Mouse (Mus musculus) urinary bladder, postnatal 25 days (tissue): ENCODE measurements at regions not wholly inside any gene's neighbourhood (a gene's known extent, or its start where the extent isn't known, plus 50 kb on each side); places are given as distances from the start of the nearest gene placed in this dataset.
"Not testable (repeated sequence)": the region's sequence is repeated elsewhere in the genome, so short reads cannot be mapped to it uniquely, and the experiment has no call there.

ENCODE experiments used
- DNase-seq: peaks from one replicate; pipeline ENCODE4 v3.0.0; 2022; ENCODE audit warnings: low spot score

DNA sequence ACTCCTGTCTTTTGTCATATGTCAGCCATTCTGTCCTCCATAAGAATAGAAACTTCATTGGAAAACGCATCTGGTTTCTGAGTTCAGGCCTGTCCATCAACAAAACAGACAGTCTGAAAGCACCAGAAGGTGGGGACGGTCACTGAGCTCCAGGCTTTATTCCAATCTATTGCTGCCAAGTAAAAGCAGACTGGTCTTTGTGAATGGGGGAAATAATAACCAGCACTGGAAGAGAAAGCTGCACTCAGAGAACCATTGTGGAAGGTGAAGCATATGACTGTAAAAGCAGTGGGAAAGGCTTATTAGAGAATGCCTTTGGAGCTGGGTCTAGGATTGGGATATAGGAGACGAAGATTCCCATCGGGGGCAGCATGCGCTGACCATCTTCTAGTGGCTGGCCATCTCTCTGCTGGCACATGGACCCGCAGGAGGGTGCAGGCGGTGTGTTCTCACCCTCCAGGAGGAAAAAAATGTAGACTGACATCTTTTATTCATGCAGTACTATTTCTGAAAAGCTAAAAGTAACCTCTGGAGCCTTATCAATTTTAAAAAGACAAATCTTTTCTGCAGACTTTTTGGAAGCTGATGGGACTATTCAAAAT is 1638.0 kb downstream of the Car8 start:
- no peak for DNase-seq

- DNase-seq, result no peak
These were observed 1642.5 kb downstream of the Car8 start for GRCm38 (mm10) chr4:6596321-6596720.

GRCm38 (mm10) chr4:6592890-6593289 is 1646.0 kb downstream of the Car8 start:
- not testable (repeated sequence) for DNase-seq

DNA sequence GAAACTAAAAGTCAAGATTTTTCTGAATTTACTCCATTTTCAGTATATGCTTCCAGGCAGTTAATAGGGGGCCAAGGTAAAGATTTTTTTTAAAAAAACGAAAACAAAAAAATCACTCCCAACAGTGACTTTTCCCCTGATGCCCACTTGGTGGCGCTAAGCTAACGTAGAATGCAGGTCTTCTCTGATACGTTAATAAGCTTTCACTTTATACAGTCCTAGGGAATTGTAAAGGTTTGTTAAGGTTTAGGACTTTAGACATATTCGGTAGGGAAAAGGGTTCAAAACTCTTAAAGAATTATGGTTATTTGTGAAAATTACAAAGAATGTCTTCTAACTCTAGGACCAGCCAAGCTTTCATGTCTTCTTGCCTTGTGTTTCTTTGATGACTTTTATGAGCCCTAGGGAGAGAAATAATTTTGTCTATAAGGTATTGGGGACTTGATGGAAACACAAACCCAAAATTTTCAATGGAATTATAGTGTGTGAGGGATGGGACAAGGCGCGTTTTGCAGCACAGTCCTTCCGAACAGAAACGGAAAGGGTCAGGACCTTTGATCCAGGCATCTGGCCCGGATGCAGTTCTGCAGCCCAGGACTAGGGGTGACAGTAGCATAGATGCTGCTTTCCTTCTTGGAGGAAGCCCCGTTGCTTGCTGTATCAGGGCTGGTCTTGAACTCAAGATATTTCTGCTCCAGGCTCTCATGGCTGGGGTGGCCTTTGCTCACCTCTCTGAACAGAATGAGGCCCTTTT is 1677.1 kb downstream of the Car8 start:
- DNase-seq, result no peak

GRCm38 (mm10) chr4:6539626-6540025 is 1699.2 kb downstream of the Car8 start:
- DNase-seq, result no peak

DNA sequence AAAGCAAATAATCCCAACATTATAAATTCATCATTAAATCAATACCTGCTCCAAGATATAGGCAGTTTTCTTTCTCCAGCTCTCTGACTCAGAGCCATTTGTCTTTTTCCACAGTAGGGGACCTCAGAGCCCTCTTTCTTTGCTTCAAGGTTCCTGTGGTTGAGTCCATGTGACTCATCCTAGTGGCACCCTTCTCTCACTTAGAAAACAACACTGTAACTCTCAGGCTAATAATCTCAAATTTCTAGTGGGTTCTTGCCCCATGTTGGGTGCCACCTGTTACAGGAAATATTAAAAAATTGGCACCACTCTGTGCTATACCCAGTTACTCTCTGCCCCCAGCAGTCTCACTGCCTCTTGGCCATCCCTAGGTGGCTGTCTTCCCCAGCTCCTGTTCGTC is 1706.4 kb downstream of the Car8 start:
- no peak for DNase-seq

GRCm38 (mm10) chr4:6517626-6518025 is 1721.2 kb downstream of the Car8 start:
- no peak for DNase-seq

DNA sequence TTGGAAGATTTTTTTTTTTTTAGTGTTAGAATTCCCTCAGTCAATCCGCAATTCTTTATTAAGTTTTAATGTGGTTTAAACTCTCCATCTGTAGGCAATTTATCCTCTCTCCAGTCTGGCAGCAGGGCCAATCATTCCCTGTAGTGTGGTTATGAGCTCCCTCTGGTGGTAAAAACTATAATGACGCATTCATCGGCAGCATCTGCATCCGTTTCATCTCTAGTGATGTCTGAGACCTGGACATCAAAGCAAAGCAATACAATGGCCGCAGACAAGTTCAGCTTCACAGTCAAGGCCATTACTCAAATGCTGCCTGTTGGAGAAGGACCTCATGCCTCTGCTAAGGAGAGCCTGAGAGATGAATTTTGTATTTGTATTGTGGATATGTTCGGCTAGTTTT is 1721.7 kb upstream of the Impad1 start:
- DNase-seq, result peak; percentile 56

GRCm38 (mm10) chr4:6513635-6514034 is 1720.5 kb upstream of the Impad1 start:
- DNase-seq, result no peak

GRCm38 (mm10) chr4:6512749-6513364 is 1719.7 kb upstream of the Impad1 start:
- DNase-seq, result peak; percentile 70

GRCm38 (mm10) chr4:6508091-6508490 is 1714.9 kb upstream of the Impad1 start:
- DNase-seq, result no peak
